Mouse (Mus musculus) adrenal gland, postnatal 10 days (tissue): ENCODE measurements at regions not wholly inside any gene's neighbourhood (a gene's known extent, or its start where the extent isn't known, plus 50 kb on each side); places are given as distances from the start of the nearest gene placed in this dataset.
A peak's percentile ranks its signal among the peaks of the same experiment; 100 is the strongest.

Source experiments
- DNase-seq: peaks from one replicate; pipeline ENCODE4 v3.0.0; 2021; ENCODE audit warnings: mixed read lengths

- DNase-seq, result no peak
Measured at GRCm38 (mm10) chr8:88972993-88973690, 70.8 kb downstream of the Sall1 start.

- no peak for DNase-seq
Measured at GRCm38 (mm10) chr8:88958843-88959242, 85.1 kb downstream of the Sall1 start.

- no peak for DNase-seq
Measured at GRCm38 (mm10) chr8:88953178-88953577, 90.8 kb downstream of the Sall1 start.

GRCm38 (mm10) chr8:88951829-88952155 lies 92.2 kb downstream of the Sall1 start:
- no peak for DNase-seq

GRCm38 (mm10) chr8:88951145-88951828 lies 92.7 kb downstream of the Sall1 start:
- DNase-seq, result no peak

- no peak for DNase-seq
Measured at GRCm38 (mm10) chr8:88949975-88950374, 94.0 kb downstream of the Sall1 start.

- no peak for DNase-seq
Measured at GRCm38 (mm10) chr8:88948981-88949380, 95.0 kb downstream of the Sall1 start.

- no peak for DNase-seq
Measured at GRCm38 (mm10) chr8:88948328-88948727, 95.6 kb downstream of the Sall1 start.

- no peak for DNase-seq
Measured at GRCm38 (mm10) chr8:88947384-88947783, 96.6 kb downstream of the Sall1 start.

GRCm38 (mm10) chr8:88945656-88946055 lies 98.3 kb downstream of the Sall1 start:
- DNase-seq, result no peak

GRCm38 (mm10) chr8:88944038-88944437 lies 99.9 kb downstream of the Sall1 start:
- DNase-seq, result peak; percentile 42

- DNase-seq, result no peak
Measured at GRCm38 (mm10) chr8:88939071-88939746, 104.8 kb downstream of the Sall1 start.

GRCm38 (mm10) chr8:88934708-88935107 lies 109.3 kb downstream of the Sall1 start:
- DNase-seq, result no peak

GRCm38 (mm10) chr8:88931050-88931449 lies 112.9 kb downstream of the Sall1 start:
- DNase-seq, result no peak

- no peak for DNase-seq
Measured at GRCm38 (mm10) chr8:88930370-88930769, 113.6 kb downstream of the Sall1 start.

GRCm38 (mm10) chr8:88928675-88929377 lies 115.1 kb downstream of the Sall1 start:
- no peak for DNase-seq

- peak; percentile 50 for DNase-seq
Measured at GRCm38 (mm10) chr8:88922840-88923239, 121.1 kb downstream of the Sall1 start.

GRCm38 (mm10) chr8:88921967-88922366 lies 122.0 kb downstream of the Sall1 start:
- no peak for DNase-seq

GRCm38 (mm10) chr8:88919282-88919681 lies 124.7 kb downstream of the Sall1 start:
- DNase-seq, result no peak

GRCm38 (mm10) chr8:88916064-88916463 lies 127.9 kb downstream of the Sall1 start:
- no peak for DNase-seq

- DNase-seq, result no peak
Measured at GRCm38 (mm10) chr8:88914657-88915056, 129.3 kb downstream of the Sall1 start.

GRCm38 (mm10) chr8:88914190-88914589 lies 129.8 kb downstream of the Sall1 start:
- DNase-seq, result no peak

GRCm38 (mm10) chr8:88906244-88906643 lies 137.7 kb downstream of the Sall1 start:
- DNase-seq, result no peak
